Mouse (Mus musculus): Measurements from ENCODE around the gene Urgcp. TPM values are rescaled to one million over a fixed set of nuclear protein-coding genes. Genes with fewer than 3 reads are reported as not detected.

Urgcp gene
- total RNA-seq, 1 experiment from 2014 or later, result 58.8 TPM

GRCm38 (mm10) chr11:5707530-5708353 is 54.4 kb downstream of the Urgcp start:
- peak; percentile 95 for DNase-seq

GRCm38 (mm10) chr11:5706874-5707529 is 55.2 kb downstream of the Urgcp start:
- DNase-seq, result peak; percentile 36

- no peak for DNase-seq
Observed at GRCm38 (mm10) chr11:5705972-5706371, 56.2 kb downstream of the Urgcp start.

GRCm38 (mm10) chr11:5703341-5703740 is 58.8 kb downstream of the Urgcp start:
- no peak for DNase-seq

- DNase-seq, result no peak
Observed at GRCm38 (mm10) chr11:5702957-5703332, 59.2 kb downstream of the Urgcp start.

GRCm38 (mm10) chr11:5702271-5702956 is 59.8 kb downstream of the Urgcp start:
- no peak for DNase-seq

- no peak for DNase-seq
Observed at GRCm38 (mm10) chr11:5701821-5702220, 60.4 kb downstream of the Urgcp start.

GRCm38 (mm10) chr11:5701300-5701699 is 60.9 kb downstream of the Urgcp start:
- no peak for DNase-seq

- DNase-seq, result peak; percentile 26
Observed at GRCm38 (mm10) chr11:5700808-5701207, 61.4 kb downstream of the Urgcp start.

GRCm38 (mm10) chr11:5691775-5692174 is 70.4 kb downstream of the Urgcp start:
- peak; percentile 53 for DNase-seq

- DNase-seq, result no peak
Observed at GRCm38 (mm10) chr11:5684283-5684682, 77.9 kb downstream of the Urgcp start.

GRCm38 (mm10) chr11:5682541-5682940 is 79.6 kb downstream of the Urgcp start:
- peak; percentile 56 for DNase-seq

Other genes starting within 250 kb of the Urgcp start
- gene Xbp1, start 241.7 kb downstream of the Urgcp start, total RNA-seq (2021), result 139 and 149 TPM in 2 replicates
- 28.3 and 30.3 TPM in 2 replicates for gene Ccdc117, start 220.2 kb downstream of the Urgcp start, total RNA-seq (2021)
- not detected in 2 replicates for gene Ankrd36, start 192.7 kb downstream of the Urgcp start, total RNA-seq (2021)
- 144 and 186 TPM in 2 replicates for gene Mrps24, start 46.7 kb downstream of the Urgcp start, total RNA-seq (2021)
- 66.2 and 77.8 TPM in 2 replicates for gene Dbnl, start 26.1 kb upstream of the Urgcp start, total RNA-seq (2021)
- gene Pgam2, start 41.4 kb upstream of the Urgcp start, total RNA-seq (2021), result not detected in 2 replicates
- 12.0 and 13.8 TPM in 2 replicates for gene Polm, start 75.6 kb upstream of the Urgcp start, total RNA-seq (2021)
- gene Aebp1, start 99.6 kb upstream of the Urgcp start, total RNA-seq (2021), result 399 and 434 TPM in 2 replicates
- gene Pold2, start 115.9 kb upstream of the Urgcp start, total RNA-seq (2021), result 33.6 and 42.2 TPM in 2 replicates
- gene Myl7, start 136.4 kb upstream of the Urgcp start, total RNA-seq (2021), result not detected in 2 replicates
- gene Gck, start 187.7 kb upstream of the Urgcp start, total RNA-seq (2021), result 3.1 and 4.0 TPM in 2 replicates
- 75.5 and 86.3 TPM in 2 replicates for gene Ykt6, start 193.3 kb upstream of the Urgcp start, total RNA-seq (2021)

Data from adrenal gland, postnatal 25 days (tissue).